Mouse (Mus musculus): ENCODE data around the gene Gm42715. TPM values are rescaled to one million over a fixed set of nuclear protein-coding genes. Genes with fewer than 3 reads are reported as not detected.
A peak's percentile ranks its signal among the peaks of the same experiment; 100 is the strongest.

The Gm42715 gene
- polyA plus RNA-seq (2011; ENCODE audit: insufficient read depth, insufficient read length, low replicate concordance, missing spikeins), result 5.3 and 7.8 TPM in 2 replicates

GRCm38 (mm10) chr7:127519284-127519683, at the start of gene Gm42715:
Gm42715 (plus strand) TSS chr7:127519584.
- no peaks in the 10 kb centered on the region for H3K4me1 ChIP-seq (ENCODE audit: control insufficient read depth, insufficient read depth, low read length)
- H3K27ac ChIP-seq (ENCODE audit: control insufficient read depth, insufficient read depth, low read depth, low read length, poor library complexity), result no peak within 1 kb of the TSS
- TF ChIP-seq POLR2A (IDR thresholded peaks at IDR 0.05; ENCODE audit: borderline replicate concordance, control insufficient read depth, low read depth, low read length) (no peak), CTCF (IDR thresholded peaks at IDR 0.05; ENCODE audit: control insufficient read depth, insufficient read depth, low read length) (no peak)
- H3K4me3 ChIP-seq (replicated peaks; ENCODE audit: control insufficient read depth, low read depth, low read length), result no peak within 1 kb of the TSS
- 94% methylated on average over 3 of the region's 3 CpGs for WGBS

- no peaks in the 10 kb centered on the region; the same call in 1 of the 2 replicates for H3K4me1 ChIP-seq (ENCODE audit: control insufficient read depth, insufficient read depth, low read length)
- H3K4me3 ChIP-seq (replicated peaks; ENCODE audit: control insufficient read depth, low read depth, low read length), result peak overlapping the region; percentile 95
- peak overlapping the region; percentile 96 for H3K27ac ChIP-seq (ENCODE audit: control insufficient read depth, insufficient read depth, low read depth, low read length, poor library complexity)
- no peak for TF ChIP-seq CTCF (IDR thresholded peaks at IDR 0.05; ENCODE audit: control insufficient read depth, insufficient read depth, low read length)
- 10% methylated on average over 10 of the region's 10 CpGs for WGBS
These were observed 49.2 kb upstream of the Gm42715 start for GRCm38 (mm10) chr7:127470011-127470715.

- under 1% methylated on average over 46 of the region's 46 CpGs for WGBS
- TF ChIP-seq POLR2A (IDR thresholded peaks at IDR 0.05; ENCODE audit: borderline replicate concordance, control insufficient read depth, low read depth, low read length) (0 out of 2 replicates have a peak, but pooled peaks have one; percentile 40), CTCF (IDR thresholded peaks at IDR 0.05; ENCODE audit: control insufficient read depth, insufficient read depth, low read length) (no peak)
- Histone ChIP-seq H3K4me3 (replicated peaks; ENCODE audit: control insufficient read depth, low read depth, low read length) (peak overlapping the region; percentile 95), H3K4me1 (ENCODE audit: control insufficient read depth, insufficient read depth, low read length) (no peaks in the 10 kb centered on the region; the same call in 1 of the 2 replicates), H3K27ac (ENCODE audit: control insufficient read depth, insufficient read depth, low read depth, low read length, poor library complexity) (peak overlapping the region; percentile 96)
These were observed 48.4 kb upstream of the Gm42715 start for GRCm38 (mm10) chr7:127470743-127471645.

GRCm38 (mm10) chr7:127471646-127472010, 47.8 kb upstream of the Gm42715 start:
- H3K4me1 ChIP-seq (ENCODE audit: control insufficient read depth, insufficient read depth, low read length), result no peaks in the 10 kb centered on the region; the same call in 1 of the 2 replicates
- H3K27ac ChIP-seq (ENCODE audit: control insufficient read depth, insufficient read depth, low read depth, low read length, poor library complexity), result peak overlapping the region; percentile 96
- H3K4me3 ChIP-seq (replicated peaks; ENCODE audit: control insufficient read depth, low read depth, low read length), result peak overlapping the region; percentile 95
- TF ChIP-seq CTCF (IDR thresholded peaks at IDR 0.05; ENCODE audit: control insufficient read depth, insufficient read depth, low read length) (no peak), POLR2A (IDR thresholded peaks at IDR 0.05; ENCODE audit: borderline replicate concordance, control insufficient read depth, low read depth, low read length) (no peak)
- WGBS, result under 1% methylated on average over 25 of the region's 25 CpGs

GRCm38 (mm10) chr7:127472060-127472459, 47.3 kb upstream of the Gm42715 start:
- TF ChIP-seq CTCF (IDR thresholded peaks at IDR 0.05; ENCODE audit: control insufficient read depth, insufficient read depth, low read length), result no peak
- no peak for TF ChIP-seq POLR2A (IDR thresholded peaks at IDR 0.05; ENCODE audit: borderline replicate concordance, control insufficient read depth, low read depth, low read length)
- no peaks in the 10 kb centered on the region; the same call in 1 of the 2 replicates for H3K4me1 ChIP-seq (ENCODE audit: control insufficient read depth, insufficient read depth, low read length)
- peak overlapping the region; percentile 95 for H3K4me3 ChIP-seq (replicated peaks; ENCODE audit: control insufficient read depth, low read depth, low read length)
- WGBS, result 6% methylated on average over 7 of the region's 7 CpGs
- H3K27ac ChIP-seq (ENCODE audit: control insufficient read depth, insufficient read depth, low read depth, low read length, poor library complexity), result peak overlapping the region; percentile 96

GRCm38 (mm10) chr7:127473705-127474104, 45.7 kb upstream of the Gm42715 start:
- no peaks in the 10 kb centered on the region; the same call in 1 of the 2 replicates for H3K4me1 ChIP-seq (ENCODE audit: control insufficient read depth, insufficient read depth, low read length)
- WGBS, result 89% methylated on average over 5 of the region's 5 CpGs
- no peak overlapping the region for H3K27ac ChIP-seq (ENCODE audit: control insufficient read depth, insufficient read depth, low read depth, low read length, poor library complexity)
- H3K4me3 ChIP-seq (replicated peaks; ENCODE audit: control insufficient read depth, low read depth, low read length), result no peak overlapping the region
- TF ChIP-seq CTCF (IDR thresholded peaks at IDR 0.05; ENCODE audit: control insufficient read depth, insufficient read depth, low read length) (no peak), POLR2A (IDR thresholded peaks at IDR 0.05; ENCODE audit: borderline replicate concordance, control insufficient read depth, low read depth, low read length) (no peak)

GRCm38 (mm10) chr7:127474378-127475070, 44.9 kb upstream of the Gm42715 start:
- TF ChIP-seq CTCF (IDR thresholded peaks at IDR 0.05; ENCODE audit: control insufficient read depth, insufficient read depth, low read length), result no peak
- no peak for TF ChIP-seq POLR2A (IDR thresholded peaks at IDR 0.05; ENCODE audit: borderline replicate concordance, control insufficient read depth, low read depth, low read length)
- Histone ChIP-seq H3K27ac (ENCODE audit: control insufficient read depth, insufficient read depth, low read depth, low read length, poor library complexity) (no peak overlapping the region), H3K4me1 (ENCODE audit: control insufficient read depth, insufficient read depth, low read length) (no peaks in the 10 kb centered on the region; the same call in 1 of the 2 replicates), H3K4me3 (replicated peaks; ENCODE audit: control insufficient read depth, low read depth, low read length) (no peak overlapping the region)
- 86% methylated on average over 6 of the region's 6 CpGs for WGBS

All from bone marrow, adult 2 months (tissue).